Mouse (Mus musculus): ENCODE results near the gene Tex13c1. TPM values are rescaled to one million over a fixed set of nuclear protein-coding genes. Genes with fewer than 3 reads are reported as not detected.

Tex13c1 gene
- not detected in 2 replicates for total RNA-seq (2014; rRNA removed)
- polyA plus RNA-seq (2015; fragmentation: Nextera tagmentation; extraction: Ambion mirVana) = not detected in 2 replicates

GRCm38 (mm10) chrX:43590860-43591259 lies at the start of gene Tex13c1:
Gene Tex13c1, plus strand, starts transcription at chrX:43591160.
- Histone ChIP-seq H3K9me3 (ENCODE audit: low read length) (no peaks in the 10 kb centered on the region), H3K4me1 (ENCODE audit: insufficient read depth, low read length) (no peaks in the 10 kb centered on the region), H3K4me2 (ENCODE audit: low read depth, low read length, poor library complexity, severe bottlenecking) (no peak within 1 kb of the TSS), H3K4me3 (ENCODE audit: low read depth, low read length) (no peak within 1 kb of the TSS), H3K9ac (replicated peaks; ENCODE audit: low read length, poor library complexity, severe bottlenecking) (no peak within 1 kb of the TSS), H3K36me3 (ENCODE audit: insufficient read depth, low read length) (no peaks in the 10 kb centered on the region), H3K27ac (ENCODE audit: low read depth, low read length) (no peak within 1 kb of the TSS), H3K27me3 (ENCODE audit: insufficient read depth, low read length) (no peaks in the 10 kb centered on the region)
- WGBS = 78% methylated on average over 3 of the region's 3 CpGs
- no peak for DNase-seq (ENCODE audit: low spot score)
- TF ChIP-seq CTCF (IDR thresholded peaks at IDR 0.05) = no peak
- ATAC-seq (ENCODE audit: low FRiP score) = no peak

Other genes starting within 250 kb of the Tex13c1 start
- 80.6 and 89.5 TPM in 2 replicates for gene Tenm1, start 162.0 kb upstream of the Tex13c1 start, total RNA-seq (2014; rRNA removed)
- 28.5 and 36.6 TPM in 2 replicates for gene Tenm1, start 162.0 kb upstream of the Tex13c1 start, polyA plus RNA-seq (2015; fragmentation: Nextera tagmentation; extraction: Ambion mirVana)

Measured in midbrain, postnatal 0 days (tissue).